7 mouse cellular contexts compared by ENCODE assay signal in genomic region chr11:106037418-106037751, GRCm38 (mm10). TPM values are rescaled to one million over a fixed set of nuclear protein-coding genes. Genes with fewer than 3 reads are reported as not detected.
A peak's percentile ranks its signal among the peaks of the same experiment; 100 is the strongest.
DNase-seq lines count a peak whose midpoint lies in the region; ATAC-seq lines count a peak whose summit lies in the region.

No protein-coding gene starts in this region.

- intact Hi-C loops in left cerebral cortex, postnatal 10 days (cut with DNase I), result no loop called here

- peaks cover 40% of the 10 kb centered on the region for H3K4me1 ChIP-seq in midbrain, embryonic 13.5 days (replicated peaks)

- peak overlapping the region; percentile 94 for H3K4me3 ChIP-seq in midbrain, embryonic 13.5 days (replicated peaks)

- no peaks in the 10 kb centered on the region for H3K36me3 ChIP-seq in midbrain, embryonic 13.5 days

- peak; percentile 82 for DNase-seq in 416B (ENCODE audit: low read depth)
- DNase-seq in CD4-positive helper T cell, adult 2 months (ENCODE audit: low read depth, low spot score), result peak; percentile 34
- DNase-seq in cerebellum, postnatal 25 days, result peak; percentile 45 to 70
- peak; percentile 88 for DNase-seq in left cerebral cortex, postnatal 10 days (ENCODE audit: extremely low spot score in 1 of 2, low spot score in 2 of 2)
- peak; percentile 43 for DNase-seq in testis, postnatal 14 days (ENCODE audit: low spot score)

- H3K4me2 ChIP-seq in midbrain, embryonic 13.5 days (replicated peaks), result peak overlapping the region; percentile 74

- WGBS in midbrain, embryonic 13.5 days, result under 1% methylated on average over 13 of the region's 13 CpGs

- H3K9ac ChIP-seq in midbrain, embryonic 13.5 days (replicated peaks), result peak overlapping the region; percentile 92

- no peaks in the 10 kb centered on the region for H3K9me3 ChIP-seq in midbrain, embryonic 13.5 days

- no peaks in the 10 kb centered on the region for H3K27me3 ChIP-seq in midbrain, embryonic 13.5 days

- peak overlapping the region; percentile 93 for H3K27ac ChIP-seq in midbrain, embryonic 13.5 days

- ATAC-seq in granulocyte monocyte progenitor cell, adult 5-6 weeks (replicated peaks; ENCODE audit: poor library complexity, severe bottlenecking), result peak; percentile 58
- ATAC-seq in midbrain, embryonic 13.5 days, result peak; percentile 44

RNA-seq across cellular contexts. Expression of gene Dcaf7, which starts 0.7 kb away (rescaled TPM):
- 54.6 and 55.2 TPM in 2 replicates for total RNA-seq in granulocyte monocyte progenitor cell, adult 5-6 weeks (2014; fragmentation: Nextera tagmentation)
- 49.8 and 49.9 TPM in 2 replicates for total RNA-seq in granulocyte monocyte progenitor cell, adult 5-6 weeks (2017)
- 100 to 1,000 TPM; 228 to 235 TPM for total RNA-seq in left cerebral cortex, postnatal 10 days (2021)
- polyA plus RNA-seq in midbrain, embryonic 13.5 days (2015; fragmentation: Nextera tagmentation; extraction: Ambion mirVana), result 118 and 119 TPM in 2 replicates

RNA-seq across cellular contexts. Expression of gene Taco1, which starts 28.5 kb away (rescaled TPM):
- 6.9 and 8.9 TPM in 2 replicates for total RNA-seq in granulocyte monocyte progenitor cell, adult 5-6 weeks (2014; fragmentation: Nextera tagmentation)
- 11.1 and 19.2 TPM in 2 replicates for total RNA-seq in granulocyte monocyte progenitor cell, adult 5-6 weeks (2017)
- total RNA-seq in left cerebral cortex, postnatal 10 days (2021), result 10 to 100 TPM; 14.0 TPM
- 8.3 and 9.6 TPM in 2 replicates for polyA plus RNA-seq in midbrain, embryonic 13.5 days (2015; fragmentation: Nextera tagmentation; extraction: Ambion mirVana)

RNA-seq across cellular contexts. Expression of gene Kcnh6, which starts 29.5 kb away (rescaled TPM):
- 0.21 TPM in 1 of 2 replicates, not detected in the other for total RNA-seq in granulocyte monocyte progenitor cell, adult 5-6 weeks (2014; fragmentation: Nextera tagmentation)
- not detected in 2 replicates for total RNA-seq in granulocyte monocyte progenitor cell, adult 5-6 weeks (2017)
- 1 to 10 TPM; 1.6 to 1.9 TPM for total RNA-seq in left cerebral cortex, postnatal 10 days (2021)
- polyA plus RNA-seq in midbrain, embryonic 13.5 days (2015; fragmentation: Nextera tagmentation; extraction: Ambion mirVana), result 0.75 and 0.90 TPM in 2 replicates

RNA-seq across cellular contexts. Expression of gene Ace3, which starts 42.9 kb away (rescaled TPM):
- not detected in 2 replicates for total RNA-seq in granulocyte monocyte progenitor cell, adult 5-6 weeks (2014; fragmentation: Nextera tagmentation)
- total RNA-seq in granulocyte monocyte progenitor cell, adult 5-6 weeks (2017), result not detected in 2 replicates
- not detected for total RNA-seq in left cerebral cortex, postnatal 10 days (2021)
- polyA plus RNA-seq in midbrain, embryonic 13.5 days (2015; fragmentation: Nextera tagmentation; extraction: Ambion mirVana), result not detected in 2 replicates

RNA-seq across cellular contexts. Expression of gene Map3k3, which starts 47.0 kb away (rescaled TPM):
- total RNA-seq in granulocyte monocyte progenitor cell, adult 5-6 weeks (2014; fragmentation: Nextera tagmentation), result 30.4 and 32.1 TPM in 2 replicates
- 29.1 and 29.2 TPM in 2 replicates for total RNA-seq in granulocyte monocyte progenitor cell, adult 5-6 weeks (2017)
- total RNA-seq in left cerebral cortex, postnatal 10 days (2021), result 10 to 100 TPM; 23.0 to 23.6 TPM
- polyA plus RNA-seq in midbrain, embryonic 13.5 days (2015; fragmentation: Nextera tagmentation; extraction: Ambion mirVana), result 12.5 and 14.5 TPM in 2 replicates

Comparison
In these comparisons a context has a peak if more than half of its experiments do, and no peak if none do; other contexts are left out.
1. Peak in every context shown above with its lines: DNase-seq, ATAC-seq, H3K4me3 ChIP-seq and H3K27ac ChIP-seq.
2. DNase-seq: peak in every context shown above with its lines; median percentile 88 in left cerebral cortex, postnatal 10 days; 82 in 416B; 58 in cerebellum, postnatal 25 days; 43 in testis, postnatal 14 days; 34 in CD4-positive helper T cell, adult 2 months.
3. RNA of gene Dcaf7, which starts 0.7 kb away (total RNA-seq): 228 to 235 TPM in left cerebral cortex, postnatal 10 days; 49.8 to 55.2 TPM in granulocyte monocyte progenitor cell, adult 5-6 weeks; every median in the first group is over 4 times any median in the second.